8 mouse cellular contexts compared by ENCODE assay signal in genomic region chr7:45370475-45371311, GRCm38 (mm10). TPM values are rescaled to one million over a fixed set of nuclear protein-coding genes. Genes with fewer than 3 reads are reported as not detected.
DNase-seq lines count a peak whose midpoint lies in the region; ATAC-seq and TF ChIP-seq lines count a peak whose summit lies in the region.

Lin7b (minus strand) TSS chr7:45370583.

- DNase-seq in Patski (ENCODE audit: low read depth, low spot score), result peak; percentile 37
- DNase-seq in cerebellum, postnatal 25 days, result peak; percentile 87 to 94
- DNase-seq in frontal cortex, postnatal 25 days (ENCODE audit: low spot score in 2 of 2), result peak; percentile 85 to 89
- DNase-seq in layer of hippocampus, postnatal 14 days (ENCODE audit: low spot score in 2 of 2), result peak; percentile 93 to 95
- DNase-seq in lung, postnatal 10 days, result peak; percentile 93
- DNase-seq in ovary, postnatal 36 days (ENCODE audit: low spot score), result peak; percentile 89
- peak; percentile 93 for DNase-seq in thymus, postnatal 14 days

- no peak within 1 kb of the TSS for H3K27ac ChIP-seq in hindbrain, embryonic 13.5 days

- no peaks in the 10 kb centered on the region for H3K9me3 ChIP-seq in hindbrain, embryonic 13.5 days

- in situ Hi-C loops in Patski (cut with MboI; ENCODE audit: low pct_unique_long_range_greater_than_20kb), result no loop called here

- WGBS in hindbrain, embryonic 13.5 days, result 13% methylated on average over 28 of the region's 28 CpGs

- CTCF ChIA-PET in Patski (lab: Charles Lee), result no interaction called here

- no peak for TF ChIP-seq CTCF in Patski (IDR thresholded peaks at IDR 0.05)

- peak within 1 kb of the TSS; percentile 90 for H3K4me2 ChIP-seq in hindbrain, embryonic 13.5 days

- POLR2A ChIA-PET in Patski (lab: Charles Lee), result no interaction called here

- H3K4me1 ChIP-seq in hindbrain, embryonic 13.5 days (replicated peaks), result peaks cover 34% of the 10 kb centered on the region

- peak; percentile 63 for ATAC-seq in Patski
- ATAC-seq in hindbrain, embryonic 13.5 days (ENCODE audit: low FRiP score), result peak; percentile 44

- peak within 1 kb of the TSS; percentile 74 for H3K9ac ChIP-seq in hindbrain, embryonic 13.5 days

- peak within 1 kb of the TSS; percentile 50 for H3K4me3 ChIP-seq in hindbrain, embryonic 13.5 days

- H3K36me3 ChIP-seq in hindbrain, embryonic 13.5 days, result peaks cover 33% of the 10 kb centered on the region

- no peaks in the 10 kb centered on the region for H3K27me3 ChIP-seq in Patski
- peaks cover 19% of the 10 kb centered on the region for H3K27me3 ChIP-seq in hindbrain, embryonic 13.5 days

RNA-seq across cellular contexts. Expression of gene Lin7b, which starts in this region (rescaled TPM):
- 4.7 TPM for polyA plus RNA-seq in Patski (2021)
- polyA plus RNA-seq in hindbrain, embryonic 13.5 days (2015; fragmentation: Nextera tagmentation; extraction: Ambion mirVana), result 12.5 and 13.4 TPM in 2 replicates
- total RNA-seq in layer of hippocampus, postnatal 14 days (2021), result 100 to 1,000 TPM; 148 to 157 TPM

Comparison
In these comparisons a context has a peak if more than half of its experiments do, and no peak if none do; other contexts are left out.
1. DNase-seq: peak in every context shown above with its lines; median percentile 94 in layer of hippocampus, postnatal 14 days; 93 in lung, postnatal 10 days; 93 in thymus, postnatal 14 days; 90 in cerebellum, postnatal 25 days; 89 in ovary, postnatal 36 days; 87 in frontal cortex, postnatal 25 days; 37 in Patski.